ENCODE assay signal across 8 mouse cellular contexts in genomic region chr11:18957097-18957804, GRCm38 (mm10).
DNase-seq lines count a peak whose midpoint lies in the region; ATAC-seq lines count a peak whose summit lies in the region.

No protein-coding gene starts in this region.

- no peak overlapping the region for H3K4me3 ChIP-seq in neural tube, embryonic 13.5 days
- no peak overlapping the region for H3K4me3 ChIP-seq in liver, embryonic 12.5 days

- 59% methylated on average over 12 of the region's 12 CpGs for WGBS in neural tube, embryonic 13.5 days
- 4% methylated on average over 12 of the region's 12 CpGs for WGBS in liver, embryonic 12.5 days (ENCODE audit: insufficient replicate concordance)

- H3K27me3 ChIP-seq in neural tube, embryonic 13.5 days, result no peaks in the 10 kb centered on the region
- H3K27me3 ChIP-seq in liver, embryonic 12.5 days (replicated peaks), result no peaks in the 10 kb centered on the region

- H3K27ac ChIP-seq in neural tube, embryonic 13.5 days (replicated peaks), result peak overlapping the region; percentile 38; the same call in 1 of the 2 replicates
- H3K27ac ChIP-seq in liver, embryonic 12.5 days, result 0 out of 2 replicates have a peak overlapping the region, but pooled peaks have one; percentile 5

- H3K9ac ChIP-seq in neural tube, embryonic 13.5 days, result peak overlapping the region; percentile 17; the same call in 1 of the 2 replicates
- H3K9ac ChIP-seq in liver, embryonic 12.5 days, result no peak overlapping the region

- DNase-seq in CD4-positive, CD25-positive, alpha-beta regulatory T cell, adult 2 months (ENCODE audit: low read depth, low spot score), result peak; percentile 9
- no peak for DNase-seq in neural tube, embryonic 10.5 days (ENCODE audit: extremely low spot score, low spot score)
- no peak for DNase-seq in retina, embryonic 14.5 days (ENCODE audit: low spot score)
- no peak for DNase-seq in gastrocnemius, postnatal 10 days
- no peak for DNase-seq in ovary, postnatal 36 days (ENCODE audit: low spot score)

- H3K4me1 ChIP-seq in neural tube, embryonic 13.5 days (replicated peaks), result peaks cover 47% of the 10 kb centered on the region
- H3K4me1 ChIP-seq in liver, embryonic 12.5 days, result peaks cover 36% of the 10 kb centered on the region

- ATAC-seq in CD4-positive, CD25-positive, alpha-beta regulatory T cell, adult 4 months, result no peak
- no peak for ATAC-seq in neural tube, embryonic 13.5 days (ENCODE audit: low read depth)
- ATAC-seq in liver, embryonic 12.5 days, result peak; percentile 46; the same call in 1 of the 2 replicates

- no peaks in the 10 kb centered on the region for H3K9me3 ChIP-seq in neural tube, embryonic 13.5 days
- no peaks in the 10 kb centered on the region for H3K9me3 ChIP-seq in liver, embryonic 12.5 days (replicated peaks)

- H3K36me3 ChIP-seq in neural tube, embryonic 13.5 days, result peaks cover 3% of the 10 kb centered on the region; the same call in 1 of the 2 replicates
- no peaks in the 10 kb centered on the region for H3K36me3 ChIP-seq in liver, embryonic 12.5 days

- peak overlapping the region; percentile 37 for H3K4me2 ChIP-seq in neural tube, embryonic 13.5 days
- peak overlapping the region; percentile 10 for H3K4me2 ChIP-seq in liver, embryonic 12.5 days
